8 mouse cellular contexts compared by ENCODE assay signal in genomic region chr5:123326751-123327148, GRCm38 (mm10). TPM values are rescaled to one million over a fixed set of nuclear protein-coding genes. Genes with fewer than 3 reads are reported as not detected.
DNase-seq lines count a peak whose midpoint lies in the region; ATAC-seq and TF ChIP-seq lines count a peak whose summit lies in the region.

No protein-coding gene starts in this region.

- no peak for DNase-seq in kidney, adult 18-20 months
- peak; percentile 41 to 52 for DNase-seq in frontal cortex, postnatal 10 days (ENCODE audit: low spot score in 2 of 2)
- DNase-seq in left cerebral cortex, postnatal 10 days (ENCODE audit: extremely low spot score in 1 of 2, low spot score in 2 of 2): peak; percentile 39 to 67
- peak; percentile 75 to 77 for DNase-seq in spleen, postnatal 36 days (ENCODE audit: low spot score in 2 of 2)
- DNase-seq in cerebellum, adult 11-12 months: no peak
- no peak for DNase-seq in cerebellum, postnatal 14 days
- no peak for DNase-seq in hindbrain, postnatal 0 days (ENCODE audit: low spot score)

- peak; percentile 45; the same call in 1 of the 2 replicates for ATAC-seq in kidney, embryonic 14.5 days (ENCODE audit: low FRiP score, low TSS enrichment)
- ATAC-seq in hindbrain, postnatal 0 days: no peak

- H3K4me2 ChIP-seq in kidney, embryonic 14.5 days (replicated peaks; ENCODE audit: low read depth, low read length): no peak overlapping the region
- H3K4me2 ChIP-seq in hindbrain, postnatal 0 days (ENCODE audit: low read depth, low read length): no peak overlapping the region

- H3K36me3 ChIP-seq in kidney, embryonic 14.5 days (ENCODE audit: control insufficient read depth, insufficient read depth, low read length): no peaks in the 10 kb centered on the region
- H3K36me3 ChIP-seq in hindbrain, postnatal 0 days (ENCODE audit: insufficient read depth, low read length): no peaks in the 10 kb centered on the region

- H3K4me3 ChIP-seq in kidney, embryonic 14.5 days (ENCODE audit: low read length): no peak overlapping the region
- H3K4me3 ChIP-seq in hindbrain, postnatal 0 days (ENCODE audit: low read length): no peak overlapping the region

- no peak overlapping the region for H3K9ac ChIP-seq in kidney, embryonic 14.5 days (ENCODE audit: low read depth, low read length)
- H3K9ac ChIP-seq in hindbrain, postnatal 0 days (replicated peaks; ENCODE audit: low read length): no peak overlapping the region

- no peak for TF ChIP-seq CTCF in hindbrain, postnatal 0 days (IDR thresholded peaks at IDR 0.05; ENCODE audit: low read depth)

- WGBS in kidney, embryonic 14.5 days: 64% methylated on average over 9 of the region's 9 CpGs
- WGBS in hindbrain, postnatal 0 days: 55% methylated on average over 9 of the region's 9 CpGs

- no peaks in the 10 kb centered on the region for H3K27me3 ChIP-seq in kidney, embryonic 14.5 days (ENCODE audit: control insufficient read depth, insufficient read depth, low read length)
- H3K27me3 ChIP-seq in hindbrain, postnatal 0 days (ENCODE audit: insufficient read depth, low read length): no peaks in the 10 kb centered on the region

- peaks cover 17% of the 10 kb centered on the region for H3K4me1 ChIP-seq in kidney, embryonic 14.5 days (ENCODE audit: control insufficient read depth, insufficient read depth, low read length)
- peaks cover 4% of the 10 kb centered on the region; the same call in 1 of the 2 replicates for H3K4me1 ChIP-seq in hindbrain, postnatal 0 days (ENCODE audit: insufficient read depth, low read length)

- intact Hi-C loops in left cerebral cortex, postnatal 10 days (cut with DNase I): no loop called here

- H3K27ac ChIP-seq in kidney, embryonic 14.5 days (ENCODE audit: low read depth, low read length): peak overlapping the region; percentile 38; the same call in 1 of the 2 replicates
- no peak overlapping the region for H3K27ac ChIP-seq in hindbrain, postnatal 0 days

- no peaks in the 10 kb centered on the region for H3K9me3 ChIP-seq in kidney, embryonic 14.5 days (ENCODE audit: control insufficient read depth, low read length)
- no peaks in the 10 kb centered on the region for H3K9me3 ChIP-seq in hindbrain, postnatal 0 days (ENCODE audit: low read length)

RNA-seq across cellular contexts. Expression of gene Bcl7a, which starts 16.9 kb away (rescaled TPM):
- polyA plus RNA-seq in kidney, embryonic 14.5 days (2014; fragmentation: Nextera tagmentation; extraction: Ambion mirVana): 39.4 and 43.2 TPM in 2 replicates
- total RNA-seq in left cerebral cortex, postnatal 10 days (2021): 10 to 100 TPM; 81.4 to 83.3 TPM
- 42.4 and 42.6 TPM in 2 replicates for total RNA-seq in hindbrain, postnatal 0 days (2014; rRNA removed)
- polyA plus RNA-seq in hindbrain, postnatal 0 days (2015; fragmentation: Nextera tagmentation; extraction: Ambion mirVana): 25.1 and 25.6 TPM in 2 replicates

Comparison
In these comparisons a context has a peak if more than half of its experiments do, and no peak if none do; other contexts are left out.
1. DNase-seq: peak in frontal cortex, postnatal 10 days (2 of 2), left cerebral cortex, postnatal 10 days (2 of 2) and spleen, postnatal 36 days (2 of 2); none in kidney, adult 18-20 months (single experiment), cerebellum, adult 11-12 months (single experiment), cerebellum, postnatal 14 days (0 of 2) and hindbrain, postnatal 0 days (single experiment).